Comparison of ENCODE assay signal across 7 mouse cellular contexts in the genomic region with DNA sequence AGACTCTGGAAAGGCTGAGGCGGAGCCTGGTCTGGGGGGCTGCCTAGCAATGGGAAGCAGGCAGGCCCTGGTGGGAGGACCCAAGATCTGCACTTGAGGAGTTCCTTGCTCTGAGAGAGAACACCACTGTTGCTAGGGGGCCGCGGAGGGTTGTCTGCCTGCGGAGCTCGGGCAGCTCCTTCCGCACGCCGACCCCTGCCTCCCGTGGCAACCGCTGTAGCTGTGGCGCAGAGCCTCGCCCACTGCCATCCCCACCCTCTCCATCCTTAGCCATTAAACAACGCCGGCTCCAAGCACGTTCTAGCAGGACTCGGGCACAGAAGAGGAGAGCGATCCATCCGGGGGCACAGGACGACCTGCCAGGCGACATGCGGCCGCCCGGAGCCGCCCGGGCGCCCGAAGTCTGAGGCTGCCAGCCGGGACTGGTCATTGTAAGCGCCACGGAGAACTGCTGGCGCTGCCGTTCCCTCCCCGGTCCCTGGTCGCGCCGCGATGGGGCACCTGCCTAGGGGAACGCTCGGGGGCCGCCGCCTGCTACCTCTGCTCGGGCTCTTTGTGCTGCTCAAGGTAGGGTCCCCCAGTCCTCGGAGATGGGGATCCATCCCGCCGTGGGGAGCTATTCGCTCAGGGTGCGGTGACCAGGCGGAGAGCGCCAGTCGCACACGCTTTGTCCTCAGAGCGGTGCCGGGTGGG. TPM values are rescaled to one million over a fixed set of nuclear protein-coding genes. Genes with fewer than 3 reads are reported as not detected.
DNase-seq lines count a peak whose midpoint lies in the region; ATAC-seq lines count a peak whose summit lies in the region.

A gene (plus strand): TSS at position 126 of the 693 bp plus-strand sequence.

- peaks cover 20% of the 10 kb centered on the region for H3K27me3 ChIP-seq in lung, embryonic 16.5 days (ENCODE audit: control insufficient read depth, insufficient read depth, low read depth, low read length)
- peaks cover 9% of the 10 kb centered on the region for H3K27me3 ChIP-seq in hindbrain, embryonic 12.5 days
- H3K27me3 ChIP-seq in neural tube, embryonic 12.5 days (replicated peaks) = no peaks in the 10 kb centered on the region

- H3K4me2 ChIP-seq in lung, embryonic 16.5 days (ENCODE audit: low read depth, low read length) = peak within 1 kb of the TSS; percentile 64
- peak within 1 kb of the TSS; percentile 72 for H3K4me2 ChIP-seq in hindbrain, embryonic 12.5 days (replicated peaks)
- peak within 1 kb of the TSS; percentile 80 for H3K4me2 ChIP-seq in neural tube, embryonic 12.5 days (replicated peaks)

- H3K36me3 ChIP-seq in lung, embryonic 16.5 days (ENCODE audit: control insufficient read depth, insufficient read depth, low read length) = no peaks in the 10 kb centered on the region
- H3K36me3 ChIP-seq in hindbrain, embryonic 12.5 days = no peaks in the 10 kb centered on the region
- no peaks in the 10 kb centered on the region for H3K36me3 ChIP-seq in neural tube, embryonic 12.5 days

- intact Hi-C loops in left cerebral cortex, postnatal 25 days (cut with DNase I) = loop anchor here (5.0 kb wide), 1 partner anchor 105 kb away; no protein-coding TSS in a partner anchor

- WGBS in lung, embryonic 16.5 days = under 1% methylated on average over 53 of the region's 53 CpGs
- under 1% methylated on average over 53 of the region's 53 CpGs for WGBS in hindbrain, embryonic 12.5 days
- WGBS in neural tube, embryonic 12.5 days = under 1% methylated on average over 53 of the region's 53 CpGs

- peak within 1 kb of the TSS; percentile 5 for H3K9ac ChIP-seq in lung, embryonic 16.5 days (ENCODE audit: low read length)
- peak within 1 kb of the TSS; percentile 85 for H3K9ac ChIP-seq in hindbrain, embryonic 12.5 days
- peak within 1 kb of the TSS; percentile 85 for H3K9ac ChIP-seq in neural tube, embryonic 12.5 days

- ATAC-seq in lung, embryonic 16.5 days (ENCODE audit: low read depth) = peak; percentile 73
- ATAC-seq in hindbrain, embryonic 12.5 days (ENCODE audit: low FRiP score) = peak; percentile 92
- ATAC-seq in neural tube, embryonic 12.5 days (ENCODE audit: low FRiP score, low read depth) = peak; percentile 91

- peak within 1 kb of the TSS; percentile 44 for H3K4me3 ChIP-seq in lung, embryonic 16.5 days (ENCODE audit: low read length)
- peak within 1 kb of the TSS; percentile 60 for H3K4me3 ChIP-seq in hindbrain, embryonic 12.5 days
- H3K4me3 ChIP-seq in neural tube, embryonic 12.5 days = peak within 1 kb of the TSS; percentile 55

- H3K9me3 ChIP-seq in lung, embryonic 16.5 days (ENCODE audit: control insufficient read depth, low read length) = no peaks in the 10 kb centered on the region
- H3K9me3 ChIP-seq in hindbrain, embryonic 12.5 days (replicated peaks) = no peaks in the 10 kb centered on the region
- H3K9me3 ChIP-seq in neural tube, embryonic 12.5 days = no peaks in the 10 kb centered on the region

- DNase-seq in lung, postnatal 14 days = no peak
- peak; percentile 70 for DNase-seq in embryo, embryonic 9.5 days (ENCODE audit: extremely low spot score)
- DNase-seq in left cerebral cortex, postnatal 25 days (ENCODE audit: low spot score in 2 of 2) = peak; percentile 40 to 56
- DNase-seq in urinary bladder, adult 18-20 months (ENCODE audit: low spot score in 2 of 2) = no peak

- no peak within 1 kb of the TSS for H3K27ac ChIP-seq in lung, embryonic 16.5 days (ENCODE audit: low read length)
- H3K27ac ChIP-seq in hindbrain, embryonic 12.5 days = peak within 1 kb of the TSS; percentile 93
- peak within 1 kb of the TSS; percentile 77 for H3K27ac ChIP-seq in neural tube, embryonic 12.5 days

- H3K4me1 ChIP-seq in lung, embryonic 16.5 days (replicated peaks; ENCODE audit: control insufficient read depth, insufficient read depth, low read length) = no peaks in the 10 kb centered on the region
- peaks cover 5% of the 10 kb centered on the region for H3K4me1 ChIP-seq in hindbrain, embryonic 12.5 days
- H3K4me1 ChIP-seq in neural tube, embryonic 12.5 days = no peaks in the 10 kb centered on the region; the same call in none of the 2 replicates

RNA-seq across cellular contexts. Expression of the gene that starts here (rescaled TPM):
- polyA plus RNA-seq in lung, embryonic 16.5 days (2015; fragmentation: Nextera tagmentation; extraction: Ambion mirVana) = 2.0 and 2.3 TPM in 2 replicates
- 26.1 and 28.1 TPM in 2 replicates for polyA plus RNA-seq in hindbrain, embryonic 12.5 days (2016; fragmentation: Nextera tagmentation; extraction: Ambion mirVana)
- 10 to 100 TPM; 34.6 to 42.7 TPM for total RNA-seq in left cerebral cortex, postnatal 25 days (2021)
- polyA plus RNA-seq in neural tube, embryonic 12.5 days (2016; fragmentation: Nextera tagmentation; extraction: Ambion mirVana) = 27.5 and 28.9 TPM in 2 replicates

Comparison
In these comparisons a context has a peak if more than half of its experiments do, and no peak if none do; other contexts are left out.
1. H3K9ac ChIP-seq: peak in every context shown above with its lines; median percentile 85 in hindbrain, embryonic 12.5 days; 85 in neural tube, embryonic 12.5 days; 5 in lung, embryonic 16.5 days.
2. DNase-seq: peak in embryo, embryonic 9.5 days (single experiment) and left cerebral cortex, postnatal 25 days (2 of 2); none in lung, postnatal 14 days (single experiment) and urinary bladder, adult 18-20 months (0 of 2).
3. Peak in every context shown above with its lines, with median percentiles within 50 percentile points of each other: ATAC-seq, H3K4me2 ChIP-seq and H3K4me3 ChIP-seq.